Mouse (Mus musculus): ENCODE measurements at regions not wholly inside any gene's neighbourhood (a gene's known extent, or its start where the extent isn't known, plus 50 kb on each side); places are given as distances from the start of the nearest gene placed in this dataset.
A peak's percentile ranks its signal among the peaks of the same experiment; 100 is the strongest.
"Not testable (repeated sequence)": the region's sequence is repeated elsewhere in the genome, so short reads cannot be mapped to it uniquely, and the experiment has no call there.

- not testable (repeated sequence) for TF ChIP-seq EP300 (IDR thresholded peaks at IDR 0.05; ENCODE audit: low read depth)
- TF ChIP-seq CTCF (IDR thresholded peaks at IDR 0.05; ENCODE audit: low read depth) = peak; percentile 48
These were observed 504.3 kb downstream of the Adam6a start for GRCm38 (mm10) chr12:114047991-114048390.

Measured in liver, embryonic 14.5 days (tissue).